Mouse (Mus musculus): ENCODE data around the gene Agap1.

Gene Agap1

DNA sequence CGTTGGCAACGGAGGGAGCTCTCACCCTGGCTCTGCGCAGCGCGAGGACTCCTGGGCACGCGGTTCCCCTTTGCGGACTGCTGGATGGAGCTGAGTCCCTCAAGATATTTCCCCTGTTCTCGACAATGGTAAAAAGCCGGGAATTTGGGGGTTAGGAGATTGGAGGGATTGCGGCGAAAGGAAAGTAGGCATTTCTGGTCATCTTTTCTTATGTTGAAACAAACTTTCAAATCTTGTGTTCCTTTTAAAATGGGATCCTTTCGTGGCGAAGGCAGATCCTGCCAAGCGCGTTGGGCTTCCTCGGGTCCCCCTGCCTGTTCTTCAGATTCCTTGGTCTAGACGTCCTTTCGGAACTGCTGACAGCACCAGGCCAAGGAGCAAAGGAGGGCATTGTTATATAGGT is 477.4 kb downstream of the Agap1 start:
- 7% methylated on average over 19 of the region's 19 CpGs for WGBS

DNA sequence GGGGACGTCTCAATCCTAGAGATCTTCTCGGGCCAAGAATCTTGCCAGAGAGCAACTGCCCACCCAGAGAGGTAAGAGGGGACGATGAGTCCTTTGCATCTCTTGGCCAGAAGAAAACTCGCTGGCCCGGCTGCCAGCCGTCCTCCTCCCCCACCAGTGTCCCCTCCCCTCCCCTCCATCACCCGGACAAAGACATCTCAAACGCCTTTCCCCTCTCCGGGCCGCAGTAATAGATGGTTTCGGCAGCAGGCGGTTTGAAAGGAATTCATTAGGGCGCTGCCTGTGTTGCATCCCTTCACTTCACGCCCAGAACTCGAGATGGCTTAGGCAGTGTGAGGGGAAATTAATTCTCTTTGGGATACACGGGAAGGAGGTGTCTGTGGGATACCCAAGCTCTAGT is 478.0 kb downstream of the Agap1 start:
- 3% methylated on average over 16 of the region's 16 CpGs for WGBS

- WGBS = 19% methylated on average over 6 of the region's 6 CpGs
Measured at GRCm38 (mm10) chr1:89933028-89933427, 478.4 kb downstream of the Agap1 start.

GRCm38 (mm10) chr1:89933786-89934185 is 479.2 kb downstream of the Agap1 start:
- WGBS = 5% methylated on average over 21 of the region's 21 CpGs

GRCm38 (mm10) chr1:89934316-89935260 is 480.0 kb downstream of the Agap1 start:
- WGBS = 8% methylated on average over 19 of the region's 19 CpGs

GRCm38 (mm10) chr1:89935493-89936348 is 481.1 kb downstream of the Agap1 start:
- WGBS = 4% methylated on average over 29 of the region's 29 CpGs

DNA sequence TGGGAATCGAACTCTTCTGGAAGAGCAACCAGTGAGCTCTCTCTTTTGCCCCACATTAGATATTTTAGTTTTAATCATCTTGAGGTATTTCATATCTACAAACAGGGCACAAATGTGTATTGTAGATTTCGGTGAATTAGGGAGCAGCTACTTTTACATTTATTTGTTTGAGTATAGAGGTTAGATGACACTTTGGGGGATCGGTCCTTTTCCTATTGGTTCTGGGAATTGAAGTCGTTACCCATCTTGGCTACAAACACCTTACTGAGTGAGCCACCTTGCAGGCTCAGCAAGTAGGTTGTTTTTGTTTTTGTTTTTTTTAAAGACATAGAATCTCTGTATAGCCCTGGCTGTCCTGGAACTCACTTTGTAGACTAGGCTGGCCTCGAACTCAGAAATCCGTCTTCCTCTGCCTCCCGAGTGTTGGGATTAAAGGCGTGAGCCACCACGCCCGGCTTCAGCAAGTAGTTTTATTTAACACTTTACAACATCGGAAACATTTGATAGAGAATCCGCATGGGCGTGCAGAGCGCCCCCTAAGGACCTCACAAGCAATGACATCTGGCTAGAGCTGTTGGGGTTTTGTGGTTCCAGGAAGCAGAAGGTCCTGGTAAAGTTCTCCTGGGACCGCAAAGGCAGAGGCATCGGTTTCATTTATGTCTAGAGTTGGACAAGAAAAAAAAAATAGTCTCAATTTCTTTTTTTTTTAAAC is 484.4 kb downstream of the Agap1 start:
- 39% methylated on average over 16 of the region's 16 CpGs for WGBS

DNA sequence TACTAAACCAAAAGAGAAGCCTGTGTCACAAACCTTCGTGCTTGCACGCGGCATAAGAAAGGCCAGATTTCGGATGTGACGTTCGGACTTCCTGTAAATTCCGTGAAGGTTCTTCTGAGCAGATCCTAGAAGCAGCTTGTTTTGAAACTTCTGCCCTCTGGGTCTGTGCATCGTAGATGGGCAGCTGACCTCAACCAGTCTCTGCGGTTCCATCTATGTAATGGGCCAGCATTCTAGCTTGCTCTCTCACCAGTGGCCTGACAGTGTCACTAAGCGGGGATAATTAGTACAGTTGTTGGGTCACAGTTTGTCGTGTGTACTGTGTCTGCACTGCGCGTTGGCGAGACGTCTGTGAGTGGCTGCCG is 485.0 kb downstream of the Agap1 start:
- 26% methylated on average over 16 of the region's 16 CpGs for WGBS

- 7% methylated on average over 34 of the region's 34 CpGs for WGBS
Measured at GRCm38 (mm10) chr1:89939981-89940726, 485.5 kb downstream of the Agap1 start.

- WGBS = 18% methylated on average over 15 of the region's 15 CpGs
Measured at GRCm38 (mm10) chr1:89940961-89941524, 486.4 kb downstream of the Agap1 start.

- WGBS = 2% methylated on average over 40 of the region's 40 CpGs
Measured at GRCm38 (mm10) chr1:89941701-89942381, 487.2 kb downstream of the Agap1 start.

DNA sequence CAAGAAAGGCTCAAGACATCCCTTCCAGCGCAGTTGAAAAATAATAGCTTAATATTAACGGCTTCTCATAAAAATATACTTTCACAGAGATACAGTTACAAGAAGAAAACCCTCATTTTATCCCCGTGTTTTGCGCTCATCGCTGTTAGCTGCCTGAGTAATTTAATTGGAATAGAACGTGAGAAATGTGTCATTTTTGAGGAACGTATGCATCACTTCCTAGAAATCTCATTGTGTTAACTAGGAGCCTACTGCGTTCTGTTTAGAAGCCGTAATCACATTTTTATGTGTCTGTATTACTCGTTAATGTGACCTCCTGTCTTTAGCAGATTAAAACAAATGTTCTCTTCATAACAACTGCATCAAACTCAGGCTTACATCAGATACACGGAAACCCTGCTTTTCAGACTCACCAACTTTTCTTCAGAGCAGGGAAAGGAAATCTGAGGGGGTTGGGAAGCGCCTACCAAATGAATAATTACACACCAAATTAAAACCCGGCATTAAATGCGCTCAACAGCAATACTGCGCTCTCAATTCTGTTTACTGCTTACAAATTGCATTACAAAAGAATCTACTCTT is 487.9 kb downstream of the Agap1 start:
- 12% methylated on average over 15 of the region's 15 CpGs for WGBS

- WGBS = 2% methylated on average over 16 of the region's 16 CpGs
Measured at GRCm38 (mm10) chr1:89943202-89943601, 488.6 kb downstream of the Agap1 start.

Data from cerebral cortex, adult 2 months (tissue).